Mouse (Mus musculus) limb, embryonic 13.5 days (tissue): ENCODE data around the gene Traf3ip2. TPM values are rescaled to one million over a fixed set of nuclear protein-coding genes. Genes with fewer than 3 reads are reported as not detected.

Experiments
- ATAC-seq: fragments of 200-750 bp; cut with Nextera tagmentation; 2 replicates; pipeline ENCODE4 v1.8.0; 2017; ENCODE audit warnings: low read depth, moderate number of reproducible peaks, moderate TSS enrichment; ENCODE audit not compliant: low FRiP score
- H3K27ac ChIP-seq: fragments of 300-500 bp; sonication (generic); 2 replicates; pipeline ENCODE4 v1.5.1; 2015; ENCODE audit warnings: inconsistent platforms, mild to moderate bottlenecking, moderate library complexity
- H3K27me3 ChIP-seq: fragments of 300-500 bp; sonication (generic); 2 replicates; pipeline ENCODE4 v1.6.1; 2015; ENCODE audit warnings: mild to moderate bottlenecking, inconsistent platforms
- H3K36me3 ChIP-seq: fragments of 300-500 bp; sonication (generic); 2 replicates; pipeline ENCODE4 v1.6.1; 2015; ENCODE audit warnings: inconsistent platforms, mild to moderate bottlenecking, moderate library complexity
- H3K4me1 ChIP-seq: fragments of 300-500 bp; sonication (generic); 2 replicates; pipeline ENCODE4 v1.6.1; 2015; ENCODE audit warnings: inconsistent platforms
- H3K4me2 ChIP-seq: fragments of 300-500 bp; sonication (generic); replicated peaks from 2 replicates; pipeline ENCODE4 v1.6.1; 2015; ENCODE audit warnings: inconsistent platforms, mild to moderate bottlenecking, moderate library complexity
- H3K4me3 ChIP-seq: fragments of 300-500 bp; sonication (generic); 2 replicates; pipeline ENCODE4 v1.5.1; 2015; ENCODE audit warnings: moderate library complexity, mild to moderate bottlenecking, inconsistent platforms
- H3K9ac ChIP-seq: fragments of 300-500 bp; sonication (generic); 2 replicates; pipeline ENCODE4 v1.6.1; 2015; ENCODE audit warnings: mild to moderate bottlenecking, inconsistent platforms
- H3K9me3 ChIP-seq: fragments of 300-500 bp; sonication (generic); 2 replicates; pipeline ENCODE4 v1.6.1; 2016; ENCODE audit warnings: inconsistent platforms
- WGBS: fragments of 180-500 bp; shearing (Covaris S2); methylation state at CpG from one replicate; pipeline ENCODE4 v1.1.7; 2015; 5-methylcytosine and 5-hydroxymethylcytosine counted together
- polyA plus RNA-seq: library from polyadenylated mRNA; unstranded; fragments of >200 nt; fragmentation: Nextera tagmentation; extraction: Ambion mirVana; gene quantifications from 2 replicates; pipeline ENCODE4 v1.2.1, GENCODE M21; 2015

The Traf3ip2 gene
- polyA plus RNA-seq, 1 experiment from 2014 or later: 8.5 TPM

- no peaks in the 10 kb centered on the region for H3K36me3 ChIP-seq
- no peak overlapping the region for H3K9ac ChIP-seq
- H3K27ac ChIP-seq: no peak overlapping the region; the same call in 1 of the 2 replicates
- ATAC-seq: no peak; the same call in 1 of the 2 replicates
- 37% methylated on average over 8 of the region's 8 CpGs for WGBS
- no peak overlapping the region for H3K4me2 ChIP-seq
- peaks cover 7% of the 10 kb centered on the region; the same call in 1 of the 2 replicates for H3K9me3 ChIP-seq
- peaks cover 31% of the 10 kb centered on the region for H3K4me1 ChIP-seq
- H3K4me3 ChIP-seq: no peak overlapping the region
- no peaks in the 10 kb centered on the region for H3K27me3 ChIP-seq
Observed at GRCm38 (mm10) chr10:39587973-39588746, 24.6 kb upstream of the Traf3ip2 start.

GRCm38 (mm10) chr10:39589765-39590546, 22.8 kb upstream of the Traf3ip2 start:
- Histone ChIP-seq H3K36me3 (no peaks in the 10 kb centered on the region), H3K27me3 (no peaks in the 10 kb centered on the region), H3K4me1 (peaks cover 18% of the 10 kb centered on the region), H3K9ac (no peak overlapping the region), H3K4me2 (no peak overlapping the region), H3K27ac (no peak overlapping the region), H3K9me3 (peaks cover 14% of the 10 kb centered on the region), H3K4me3 (no peak overlapping the region)
- WGBS: 81% methylated on average over 19 of the region's 19 CpGs
- ATAC-seq: no peak

- Histone ChIP-seq H3K36me3 (no peaks in the 10 kb centered on the region), H3K27ac (no peak overlapping the region), H3K9ac (no peak overlapping the region), H3K27me3 (no peaks in the 10 kb centered on the region), H3K9me3 (peaks cover 14% of the 10 kb centered on the region), H3K4me3 (no peak overlapping the region), H3K4me1 (peaks cover 23% of the 10 kb centered on the region), H3K4me2 (no peak overlapping the region)
- no peak for ATAC-seq
- WGBS: 80% methylated on average over 10 of the region's 10 CpGs
Observed at GRCm38 (mm10) chr10:39590629-39591028, 22.1 kb upstream of the Traf3ip2 start.

GRCm38 (mm10) chr10:39592501-39592900, 20.2 kb upstream of the Traf3ip2 start:
- peaks cover 14% of the 10 kb centered on the region for H3K9me3 ChIP-seq
- H3K27me3 ChIP-seq: no peaks in the 10 kb centered on the region
- H3K4me2 ChIP-seq: no peak overlapping the region
- H3K36me3 ChIP-seq: no peaks in the 10 kb centered on the region
- H3K9ac ChIP-seq: no peak overlapping the region
- no peak overlapping the region for H3K4me3 ChIP-seq
- no peak overlapping the region for H3K27ac ChIP-seq
- H3K4me1 ChIP-seq: peaks cover 35% of the 10 kb centered on the region
- ATAC-seq: no peak
- WGBS: 91% methylated on average over 4 of the region's 4 CpGs

- Histone ChIP-seq H3K9me3 (peaks cover 19% of the 10 kb centered on the region), H3K9ac (no peak overlapping the region), H3K27me3 (no peaks in the 10 kb centered on the region), H3K36me3 (no peaks in the 10 kb centered on the region), H3K27ac (no peak overlapping the region), H3K4me3 (no peak overlapping the region), H3K4me1 (peaks cover 30% of the 10 kb centered on the region), H3K4me2 (no peak overlapping the region)
- WGBS: 92% methylated on average over 1 of the region's 1 CpGs
- no peak for ATAC-seq
Observed at GRCm38 (mm10) chr10:39594716-39595115, 18.0 kb upstream of the Traf3ip2 start.

DNA sequence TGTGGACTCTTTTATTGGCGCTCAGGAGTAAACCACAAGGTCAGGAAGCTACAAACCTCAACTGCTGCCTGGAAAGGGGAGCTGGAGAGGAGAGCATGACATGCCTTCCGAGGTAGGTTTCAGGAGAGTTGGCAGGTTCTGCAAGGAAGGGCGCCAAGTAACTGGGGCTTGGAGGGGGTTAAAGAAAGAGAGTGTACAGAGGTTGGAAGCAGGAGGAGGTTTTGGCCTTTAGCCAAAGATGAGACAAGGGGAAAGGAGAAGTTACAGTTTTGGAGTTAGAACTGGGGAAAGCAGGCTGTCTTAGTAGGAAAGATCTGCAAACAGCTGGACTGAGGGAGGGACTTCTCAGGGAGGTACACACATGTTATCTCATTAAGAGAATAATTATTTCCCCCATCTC, 16.9 kb upstream of the Traf3ip2 start:
- 68% methylated on average over 3 of the region's 3 CpGs for WGBS
- H3K4me2 ChIP-seq: no peak overlapping the region
- no peaks in the 10 kb centered on the region for H3K36me3 ChIP-seq
- no peak overlapping the region for H3K4me3 ChIP-seq
- H3K27me3 ChIP-seq: no peaks in the 10 kb centered on the region
- no peak overlapping the region for H3K9ac ChIP-seq
- H3K27ac ChIP-seq: no peak overlapping the region
- ATAC-seq: peak; percentile 46; the same call in 1 of the 2 replicates
- H3K9me3 ChIP-seq: peaks cover 19% of the 10 kb centered on the region
- peaks cover 30% of the 10 kb centered on the region for H3K4me1 ChIP-seq

- peak; percentile 52 for ATAC-seq
- peak overlapping the region; percentile 25 for H3K4me2 ChIP-seq
- H3K9me3 ChIP-seq: peaks cover 19% of the 10 kb centered on the region
- no peak overlapping the region for H3K9ac ChIP-seq
- WGBS: 23% methylated on average over 9 of the region's 9 CpGs
- H3K4me1 ChIP-seq: peaks cover 30% of the 10 kb centered on the region
- H3K27me3 ChIP-seq: no peaks in the 10 kb centered on the region
- H3K4me3 ChIP-seq: no peak overlapping the region
- H3K36me3 ChIP-seq: no peaks in the 10 kb centered on the region
- H3K27ac ChIP-seq: peak overlapping the region; percentile 73
Observed at GRCm38 (mm10) chr10:39597116-39597791, 15.5 kb upstream of the Traf3ip2 start.

DNA sequence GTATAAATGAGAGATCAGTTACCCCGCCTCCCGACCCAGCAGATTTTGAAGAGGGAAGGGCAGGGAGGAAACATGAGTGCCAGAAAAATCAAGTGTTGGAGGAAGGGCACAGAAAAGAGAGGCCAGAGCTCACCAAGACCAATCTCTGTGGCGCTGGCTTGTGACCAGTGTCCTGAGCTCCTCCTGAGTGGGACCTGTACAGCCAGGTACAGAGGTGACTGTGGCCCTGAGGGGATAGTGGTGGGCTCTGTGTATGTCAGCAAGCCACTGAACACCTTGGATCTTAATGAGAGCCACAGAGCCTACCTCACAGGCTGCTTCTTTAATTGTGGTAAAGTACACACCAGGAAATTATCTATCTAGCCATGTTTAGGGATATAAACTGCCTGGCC, 14.9 kb upstream of the Traf3ip2 start:
- Histone ChIP-seq H3K27ac (peak overlapping the region; percentile 73), H3K9ac (no peak overlapping the region), H3K36me3 (no peaks in the 10 kb centered on the region), H3K27me3 (no peaks in the 10 kb centered on the region), H3K4me3 (no peak overlapping the region), H3K4me2 (peak overlapping the region; percentile 25), H3K9me3 (peaks cover 15% of the 10 kb centered on the region), H3K4me1 (peaks cover 30% of the 10 kb centered on the region)
- ATAC-seq: 0 out of 2 replicates have a peak, but pooled peaks have one; percentile 21
- 51% methylated on average over 3 of the region's 3 CpGs for WGBS

- Histone ChIP-seq H3K36me3 (no peaks in the 10 kb centered on the region), H3K27me3 (no peaks in the 10 kb centered on the region), H3K9me3 (peaks cover 9% of the 10 kb centered on the region), H3K4me2 (no peak overlapping the region), H3K9ac (no peak overlapping the region), H3K4me1 (peaks cover 30% of the 10 kb centered on the region), H3K27ac (no peak overlapping the region), H3K4me3 (no peak overlapping the region)
- WGBS: 79% methylated on average over 4 of the region's 4 CpGs
- no peak for ATAC-seq
Observed at GRCm38 (mm10) chr10:39599601-39600000, 13.1 kb upstream of the Traf3ip2 start.

DNA sequence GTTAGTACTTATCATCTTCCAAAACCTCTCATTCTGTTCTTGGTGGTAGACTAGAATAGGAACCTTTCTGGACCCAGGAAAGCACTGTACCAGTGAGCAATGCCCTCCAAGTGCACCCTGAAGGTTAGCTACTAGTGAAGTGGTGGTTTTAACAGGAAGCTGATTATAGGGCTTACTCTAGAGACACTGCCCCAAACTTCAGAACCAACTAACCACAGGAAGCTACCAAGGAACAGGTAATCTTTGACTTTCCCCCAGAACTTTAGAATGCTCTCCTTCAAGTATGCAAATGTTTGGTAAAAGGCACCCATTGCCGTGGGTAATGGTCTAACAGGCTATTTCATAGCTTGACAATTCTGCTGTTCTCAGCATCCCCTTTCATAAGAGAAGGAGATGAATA, 12.6 kb upstream of the Traf3ip2 start:
- 90% methylated on average over 1 of the region's 1 CpGs for WGBS
- Histone ChIP-seq H3K27me3 (no peaks in the 10 kb centered on the region), H3K4me1 (peaks cover 30% of the 10 kb centered on the region), H3K27ac (no peak overlapping the region), H3K9me3 (peaks cover 13% of the 10 kb centered on the region), H3K9ac (no peak overlapping the region), H3K4me3 (no peak overlapping the region), H3K36me3 (no peaks in the 10 kb centered on the region), H3K4me2 (no peak overlapping the region)
- ATAC-seq: no peak

- peaks cover 21% of the 10 kb centered on the region for H3K4me1 ChIP-seq
Observed at GRCm38 (mm10) chr10:39601068-39601467, 11.7 kb upstream of the Traf3ip2 start.

DNA sequence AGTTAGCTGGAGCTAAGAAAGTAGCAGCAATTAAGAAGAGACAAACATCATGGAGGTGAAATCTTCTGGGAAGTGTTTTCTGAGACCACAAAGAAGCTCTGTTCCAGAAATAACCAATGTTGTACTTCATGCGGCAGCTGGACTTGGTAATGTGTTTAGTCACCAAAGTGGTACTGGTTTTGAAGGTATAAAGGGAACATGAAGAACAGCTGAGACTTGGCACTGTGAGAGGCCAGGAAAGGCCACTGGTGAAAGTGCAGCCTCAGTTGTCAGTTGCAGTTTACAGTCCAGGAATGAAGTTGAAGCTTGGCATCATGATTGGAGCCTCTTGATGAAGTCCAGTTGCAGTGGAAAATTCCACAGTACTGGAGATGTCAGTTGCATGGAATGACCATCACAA, 6.3 kb upstream of the Traf3ip2 start:
- Histone ChIP-seq H3K36me3 (no peaks in the 10 kb centered on the region), H3K4me3 (no peak overlapping the region), H3K27me3 (no peaks in the 10 kb centered on the region), H3K4me2 (no peak overlapping the region), H3K9me3 (peaks cover 22% of the 10 kb centered on the region), H3K4me1 (peaks cover 7% of the 10 kb centered on the region), H3K27ac (no peak overlapping the region), H3K9ac (no peak overlapping the region)
- 85% methylated on average over 1 of the region's 1 CpGs for WGBS
- ATAC-seq: no peak

More at GRCm38 (mm10) chr10:39601068-39601467, 11.7 kb upstream of the Traf3ip2 start:
- ATAC-seq: no peak
- 71% methylated on average over 5 of the region's 5 CpGs for WGBS
- H3K9me3 ChIP-seq: peaks cover 19% of the 10 kb centered on the region
- no peak overlapping the region for H3K4me2 ChIP-seq
- no peak overlapping the region for H3K27ac ChIP-seq
- H3K36me3 ChIP-seq: no peaks in the 10 kb centered on the region
- no peak overlapping the region for H3K4me3 ChIP-seq
- H3K9ac ChIP-seq: no peak overlapping the region
- no peaks in the 10 kb centered on the region for H3K27me3 ChIP-seq
